Mouse (Mus musculus) kidney, postnatal 4 days (tissue): ENCODE data around the gene Zfp105.

Source experiments
- DNase-seq, 2 experiments: peaks; one replicate each; pipeline ENCODE4 v3.0.0; 2021; ENCODE audit warnings: mixed read lengths in 2 of 2

Zfp105 gene

GRCm38 (mm10) chr9:122922936-122923381 lies at the start of gene Zfp105:
Gene Zfp105, plus strand, starts transcription at chr9:122923072.
- peak; percentile 82 to 90 for DNase-seq

- no peak for DNase-seq
Measured at GRCm38 (mm10) chr9:122874653-122875052, 48.2 kb upstream of the Zfp105 start.

GRCm38 (mm10) chr9:122875145-122875544 lies 47.7 kb upstream of the Zfp105 start:
- DNase-seq: no peak

GRCm38 (mm10) chr9:122885385-122885784 lies 37.5 kb upstream of the Zfp105 start, which contains the start of gene Zkscan7:
Gene Zkscan7, plus strand, starts transcription at chr9:122885685.
- DNase-seq: no peak

GRCm38 (mm10) chr9:122886372-122887179 lies 36.3 kb upstream of the Zfp105 start:
- DNase-seq: peak; percentile 72 to 83

GRCm38 (mm10) chr9:122901047-122901446 lies 21.8 kb upstream of the Zfp105 start:
- no peak for DNase-seq

GRCm38 (mm10) chr9:122902717-122903535 lies 19.9 kb upstream of the Zfp105 start:
- DNase-seq: peak; percentile 85 to 90

- no peak for DNase-seq
Measured at GRCm38 (mm10) chr9:122922436-122922835, 436 bp upstream of the Zfp105 start.

GRCm38 (mm10) chr9:122928915-122929314 lies 6.0 kb downstream of the Zfp105 start:
- no peak for DNase-seq

- DNase-seq: peak; percentile 96
Measured at GRCm38 (mm10) chr9:122950643-122951475, 28.0 kb downstream of the Zfp105 start, which contains the start of the genes 1110059G10Rik and Kif15. Gene 1110059G10Rik, minus strand, starts transcription at chr9:122951000. Gene Kif15, plus strand, starts transcription at chr9:122951046.
